Mouse (Mus musculus) CH12.LX (cell line): ENCODE measurements around the gene Rnf151.

Source experiments
- BHLHE40 ChIP-seq: IDR thresholded peaks from 2 replicates; pipeline ENCODE4 v1.6.1; 2011; ENCODE audit warnings: mild to moderate bottlenecking, low read depth, low read length, improper control_type of control experiment
- CHD1 ChIP-seq: IDR thresholded peaks from 2 replicates; pipeline ENCODE4 v1.6.1; 2012; ENCODE audit warnings: low read depth, low read length, improper control_type of control experiment, inconsistent platforms
- CHD2 ChIP-seq: IDR thresholded peaks from 2 replicates; pipeline ENCODE4 v1.6.1; 2011; ENCODE audit warnings: low read length, improper control_type of control experiment
- CTCF ChIP-seq, 2 experiments: IDR thresholded peaks in 1 of 2; conservative IDR thresholded peaks in 1 of 2; 2 replicates each; pipeline ENCODE4 v1.5.1; 2011 to 2012; ENCODE audit warnings: low read depth in 2 of 2, low read length in 2 of 2, improper control_type of control experiment in 1 of 2, inconsistent platforms in 1 of 2, mild to moderate bottlenecking in 1 of 2, moderate library complexity in 1 of 2
- POLR2A ChIP-seq: IDR thresholded peaks from 2 replicates; pipeline ENCODE4 v1.6.1; 2011; ENCODE audit warnings: low read depth, mild to moderate bottlenecking, improper control_type of control experiment, low read length
- USF2 ChIP-seq: conservative IDR thresholded peaks from 2 replicates; pipeline ENCODE4 v1.6.1; 2011; ENCODE audit warnings: low read depth, low read length, improper control_type of control experiment
- ZC3H11A ChIP-seq: IDR thresholded peaks from 2 replicates; pipeline ENCODE4 v1.6.1; 2012; ENCODE audit warnings: low read depth, mild to moderate bottlenecking, inconsistent platforms, low read length, improper control_type of control experiment

GRCm38 (mm10) chr17:24744381-24744780, 26.5 kb upstream of the Rnf151 start:
- no peak for TF ChIP-seq CTCF (conservative IDR thresholded peaks at IDR 0.05 in 1 of 2, IDR thresholded peaks at IDR 0.05 in 1 of 2; ENCODE audit: low read depth in 2 of 2, low read length in 2 of 2)
- no peak for TF ChIP-seq POLR2A
- no peak for TF ChIP-seq CHD2
- TF ChIP-seq USF2: no peak
- no peak for TF ChIP-seq ZC3H11A
- no peak for TF ChIP-seq CHD1
- no peak for TF ChIP-seq BHLHE40
